Mouse (Mus musculus) hindbrain, embryonic 12.5 days (tissue): ENCODE measurements around the gene Gramd2. TPM values are rescaled to one million over a fixed set of nuclear protein-coding genes. Genes with fewer than 3 reads are reported as not detected.

ENCODE experiments used
- ATAC-seq: fragments of 200-750 bp; cut with Nextera tagmentation; 2 replicates; pipeline ENCODE4 v1.8.0; 2017; ENCODE audit warnings: moderate TSS enrichment; ENCODE audit not compliant: low FRiP score
- H3K27ac ChIP-seq: fragments of 300-500 bp; sonication (generic); 2 replicates; pipeline ENCODE4 v1.5.1; 2016; ENCODE audit warnings: mild to moderate bottlenecking
- H3K27me3 ChIP-seq: fragments of 300-500 bp; sonication (generic); 2 replicates; pipeline ENCODE4 v1.6.1; 2016; ENCODE audit warnings: mild to moderate bottlenecking
- H3K36me3 ChIP-seq: fragments of 300-500 bp; sonication (generic); 2 replicates; pipeline ENCODE4 v1.6.1; 2016; ENCODE audit warnings: mild to moderate bottlenecking
- H3K4me1 ChIP-seq: fragments of 300-500 bp; sonication (generic); 2 replicates; pipeline ENCODE4 v1.6.1; 2016
- H3K4me2 ChIP-seq: fragments of 300-500 bp; sonication (generic); replicated peaks from 2 replicates; pipeline ENCODE4 v1.6.1; 2016; ENCODE audit warnings: mild to moderate bottlenecking
- H3K4me3 ChIP-seq: fragments of 300-500 bp; sonication (generic); 2 replicates; pipeline ENCODE4 v1.5.1; 2016; ENCODE audit warnings: mild to moderate bottlenecking
- H3K9ac ChIP-seq: fragments of 300-500 bp; sonication (generic); 2 replicates; pipeline ENCODE4 v1.6.1; 2016; ENCODE audit warnings: mild to moderate bottlenecking, moderate library complexity
- H3K9me3 ChIP-seq: fragments of 300-500 bp; sonication (generic); replicated peaks from 2 replicates; pipeline ENCODE4 v1.6.1; 2016; ENCODE audit warnings: mild to moderate bottlenecking
- WGBS: fragments of 180-500 bp; shearing (Covaris S2); methylation state at CpG from one replicate; pipeline ENCODE4 v1.1.7; 2016; 5-methylcytosine and 5-hydroxymethylcytosine counted together
- polyA plus RNA-seq: library from polyadenylated mRNA; unstranded; fragments of >200 nt; fragmentation: Nextera tagmentation; extraction: Ambion mirVana; gene quantifications from 2 replicates; pipeline ENCODE4 v1.2.1, GENCODE M21; 2016

Gramd2 gene
- 0.46 and 0.83 TPM in 2 replicates for polyA plus RNA-seq

- Histone ChIP-seq H3K9ac (peak within 1 kb of the TSS; percentile 67), H3K27ac (no peak within 1 kb of the TSS), H3K4me3 (peak within 1 kb of the TSS; percentile 46), H3K4me2 (peak within 1 kb of the TSS; percentile 95), H3K36me3 (peaks cover 46% of the 10 kb centered on the region), H3K9me3 (no peaks in the 10 kb centered on the region), H3K4me1 (peaks cover 14% of the 10 kb centered on the region), H3K27me3 (peaks cover 30% of the 10 kb centered on the region)
- ATAC-seq, result peak; percentile 96
- 2% methylated on average over 46 of the region's 47 CpGs for WGBS
Measured at GRCm38 (mm10) chr9:59679678-59680533, at the start of gene Gramd2. Gramd2 (plus strand) TSS chr9:59680144.

GRCm38 (mm10) chr9:59638372-59638771, 41.6 kb upstream of the Gramd2 start:
- Histone ChIP-seq H3K27me3 (no peaks in the 10 kb centered on the region), H3K9ac (no peak overlapping the region), H3K4me2 (no peak overlapping the region), H3K27ac (no peak overlapping the region), H3K36me3 (peaks cover 81% of the 10 kb centered on the region), H3K9me3 (no peaks in the 10 kb centered on the region), H3K4me1 (no peaks in the 10 kb centered on the region), H3K4me3 (no peak overlapping the region)
- ATAC-seq, result no peak
- WGBS, result 100% methylated on average over 1 of the region's 1 CpGs

GRCm38 (mm10) chr9:59639936-59640335, 40.0 kb upstream of the Gramd2 start:
- WGBS, result 93% methylated on average over 4 of the region's 4 CpGs

GRCm38 (mm10) chr9:59641320-59641719, 38.6 kb upstream of the Gramd2 start:
- no peaks in the 10 kb centered on the region for H3K27me3 ChIP-seq
- no peak overlapping the region for H3K27ac ChIP-seq
- no peaks in the 10 kb centered on the region for H3K9me3 ChIP-seq
- H3K4me2 ChIP-seq, result no peak overlapping the region
- no peaks in the 10 kb centered on the region for H3K4me1 ChIP-seq
- WGBS, result 87% methylated on average over 2 of the region's 2 CpGs
- no peak for ATAC-seq
- H3K9ac ChIP-seq, result no peak overlapping the region
- no peak overlapping the region for H3K4me3 ChIP-seq
- H3K36me3 ChIP-seq, result peaks cover 64% of the 10 kb centered on the region

More at GRCm38 (mm10) chr9:59639936-59640335, 40.0 kb upstream of the Gramd2 start:
- Histone ChIP-seq H3K4me3 (no peak overlapping the region), H3K27me3 (no peaks in the 10 kb centered on the region), H3K4me1 (no peaks in the 10 kb centered on the region), H3K36me3 (peaks cover 71% of the 10 kb centered on the region), H3K4me2 (no peak overlapping the region), H3K9ac (no peak overlapping the region), H3K9me3 (no peaks in the 10 kb centered on the region), H3K27ac (no peak overlapping the region)
- ATAC-seq, result no peak

GRCm38 (mm10) chr9:59649911-59650310, 30.0 kb upstream of the Gramd2 start:
- Histone ChIP-seq H3K4me2 (no peak overlapping the region), H3K4me3 (no peak overlapping the region), H3K9me3 (no peaks in the 10 kb centered on the region), H3K27me3 (no peaks in the 10 kb centered on the region), H3K9ac (no peak overlapping the region), H3K4me1 (no peaks in the 10 kb centered on the region), H3K36me3 (peaks cover 49% of the 10 kb centered on the region), H3K27ac (no peak overlapping the region)
- 97% methylated on average over 4 of the region's 4 CpGs for WGBS
- no peak for ATAC-seq

- H3K27ac ChIP-seq, result no peak overlapping the region
- no peak overlapping the region for H3K4me2 ChIP-seq
- no peak overlapping the region for H3K9ac ChIP-seq
- peaks cover 6% of the 10 kb centered on the region for H3K4me1 ChIP-seq
- H3K27me3 ChIP-seq, result no peaks in the 10 kb centered on the region
- no peaks in the 10 kb centered on the region for H3K9me3 ChIP-seq
- WGBS, result 35% methylated on average over 3 of the region's 3 CpGs
- ATAC-seq, result no peak
- H3K36me3 ChIP-seq, result peaks cover 37% of the 10 kb centered on the region
- no peak overlapping the region for H3K4me3 ChIP-seq
Measured at GRCm38 (mm10) chr9:59653371-59653770, 26.6 kb upstream of the Gramd2 start.

GRCm38 (mm10) chr9:59654450-59654983, 25.4 kb upstream of the Gramd2 start:
- ATAC-seq, result no peak
- Histone ChIP-seq H3K36me3 (peaks cover 25% of the 10 kb centered on the region), H3K27me3 (no peaks in the 10 kb centered on the region), H3K9me3 (no peaks in the 10 kb centered on the region), H3K9ac (no peak overlapping the region), H3K4me2 (no peak overlapping the region), H3K27ac (no peak overlapping the region), H3K4me3 (no peak overlapping the region), H3K4me1 (peaks cover 18% of the 10 kb centered on the region)
- 87% methylated on average over 2 of the region's 2 CpGs for WGBS

GRCm38 (mm10) chr9:59655958-59656634, 23.8 kb upstream of the Gramd2 start, which contains the start of gene Pkm:
Pkm (plus strand) TSS chr9:59656368.
- Histone ChIP-seq H3K9ac (peak within 1 kb of the TSS; percentile 94), H3K4me1 (peaks cover 34% of the 10 kb centered on the region), H3K27me3 (no peaks in the 10 kb centered on the region), H3K36me3 (peaks cover 22% of the 10 kb centered on the region), H3K4me2 (peak within 1 kb of the TSS; percentile 89), H3K9me3 (no peaks in the 10 kb centered on the region), H3K4me3 (peak within 1 kb of the TSS; percentile 82), H3K27ac (peak within 1 kb of the TSS; percentile 99)
- ATAC-seq, result peak; percentile 93
- WGBS, result under 1% methylated on average over 45 of the region's 46 CpGs

- Histone ChIP-seq H3K4me1 (peaks cover 42% of the 10 kb centered on the region), H3K27ac (peak overlapping the region; percentile 99), H3K4me3 (peak overlapping the region; percentile 82), H3K36me3 (peaks cover 20% of the 10 kb centered on the region), H3K4me2 (peak overlapping the region; percentile 89), H3K9ac (peak overlapping the region; percentile 94), H3K9me3 (no peaks in the 10 kb centered on the region), H3K27me3 (no peaks in the 10 kb centered on the region)
- ATAC-seq, result peak; percentile 71
- under 1% methylated on average over 64 of the region's 65 CpGs for WGBS
Measured at GRCm38 (mm10) chr9:59656635-59657617, 23.0 kb upstream of the Gramd2 start.

GRCm38 (mm10) chr9:59658146-59658545, 21.8 kb upstream of the Gramd2 start:
- WGBS, result 6% methylated on average over 4 of the region's 4 CpGs
- Histone ChIP-seq H3K9me3 (no peaks in the 10 kb centered on the region), H3K9ac (peak overlapping the region; percentile 94), H3K36me3 (peaks cover 29% of the 10 kb centered on the region), H3K4me3 (peak overlapping the region; percentile 82), H3K4me1 (peaks cover 47% of the 10 kb centered on the region), H3K4me2 (peak overlapping the region; percentile 89), H3K27me3 (no peaks in the 10 kb centered on the region), H3K27ac (peak overlapping the region; percentile 99)
- no peak for ATAC-seq
